Mouse (Mus musculus) bone marrow, adult 2 months (tissue): ENCODE measurements around the gene Nol7.

Experiments
- CTCF ChIP-seq: fragments of 200-500 bp; IDR thresholded peaks from 2 replicates; pipeline ENCODE4 v1.5.1; 2011; ENCODE audit warnings: low read length, control low read depth; ENCODE audit not compliant: control insufficient read depth, insufficient read depth
- POLR2A ChIP-seq: fragments of 200-500 bp; IDR thresholded peaks from 2 replicates; pipeline ENCODE4 v1.6.1; 2011; ENCODE audit warnings: low read depth, mild to moderate bottlenecking, control low read depth, low read length, borderline replicate concordance; ENCODE audit not compliant: control insufficient read depth

DNA sequence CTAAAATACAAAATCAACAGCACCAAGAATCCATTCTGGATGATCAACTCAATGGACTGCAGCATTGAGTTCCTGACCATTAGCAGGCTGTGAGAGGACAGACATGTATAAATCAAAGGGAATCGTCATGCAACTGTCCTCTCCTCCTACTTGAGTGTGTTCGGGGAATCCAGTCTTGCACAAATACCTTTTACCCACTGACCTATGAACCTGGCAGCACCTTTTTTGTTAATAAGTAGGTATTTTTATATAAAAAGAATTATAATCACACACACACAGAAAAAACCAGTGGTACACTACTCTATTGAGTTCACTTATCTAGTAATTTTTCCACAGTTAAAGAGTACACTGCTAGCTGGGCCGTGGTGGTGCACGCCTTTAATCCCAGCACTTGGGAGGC, 45.5 kb downstream of the Nol7 start:
- TF ChIP-seq CTCF (no peak), POLR2A (no peak)
